Mouse (Mus musculus): ENCODE data around the gene Ermap.

DNA sequence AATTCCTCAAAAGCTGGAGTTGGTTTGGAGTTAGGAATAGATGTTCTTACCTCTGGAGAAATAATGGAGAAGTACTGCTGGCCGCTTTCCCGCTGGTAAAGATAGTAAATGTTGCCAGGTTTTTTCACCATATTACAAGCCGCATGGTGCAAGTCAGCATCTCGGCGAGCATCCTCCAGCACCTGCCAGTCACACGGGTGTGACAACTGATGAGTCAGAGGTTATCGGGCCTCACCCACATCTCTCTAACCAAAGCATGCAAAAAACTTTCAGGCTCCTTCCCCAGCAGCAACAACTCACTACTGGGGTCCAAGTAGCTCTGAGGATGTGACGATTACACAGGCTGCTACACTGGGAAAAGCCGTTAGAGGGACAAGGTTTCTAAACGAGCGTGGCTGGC, 36.9 kb upstream of the Ermap start:
- no peak for TF ChIP-seq CTCF (IDR thresholded peaks at IDR 0.05; ENCODE audit: extremely low read depth, insufficient read depth, low read length)
- TF ChIP-seq POLR2A (IDR thresholded peaks at IDR 0.05; ENCODE audit: extremely low read depth, insufficient read depth, low read length): no peak

Measured in cortical plate, adult 2 months (tissue).